Mouse (Mus musculus): Measurements from ENCODE around the gene B4galt3. TPM values are rescaled to one million over a fixed set of nuclear protein-coding genes. Genes with fewer than 3 reads are reported as not detected.

B4galt3 gene
- total RNA-seq (2014; fragmentation: Nextera tagmentation) (27.3 and 30.8 TPM in 2 replicates), total RNA-seq (2017) (16.9 and 21.5 TPM in 2 replicates), polyA plus RNA-seq (2012) (44.8 and 50.0 TPM in 2 replicates)

DNA sequence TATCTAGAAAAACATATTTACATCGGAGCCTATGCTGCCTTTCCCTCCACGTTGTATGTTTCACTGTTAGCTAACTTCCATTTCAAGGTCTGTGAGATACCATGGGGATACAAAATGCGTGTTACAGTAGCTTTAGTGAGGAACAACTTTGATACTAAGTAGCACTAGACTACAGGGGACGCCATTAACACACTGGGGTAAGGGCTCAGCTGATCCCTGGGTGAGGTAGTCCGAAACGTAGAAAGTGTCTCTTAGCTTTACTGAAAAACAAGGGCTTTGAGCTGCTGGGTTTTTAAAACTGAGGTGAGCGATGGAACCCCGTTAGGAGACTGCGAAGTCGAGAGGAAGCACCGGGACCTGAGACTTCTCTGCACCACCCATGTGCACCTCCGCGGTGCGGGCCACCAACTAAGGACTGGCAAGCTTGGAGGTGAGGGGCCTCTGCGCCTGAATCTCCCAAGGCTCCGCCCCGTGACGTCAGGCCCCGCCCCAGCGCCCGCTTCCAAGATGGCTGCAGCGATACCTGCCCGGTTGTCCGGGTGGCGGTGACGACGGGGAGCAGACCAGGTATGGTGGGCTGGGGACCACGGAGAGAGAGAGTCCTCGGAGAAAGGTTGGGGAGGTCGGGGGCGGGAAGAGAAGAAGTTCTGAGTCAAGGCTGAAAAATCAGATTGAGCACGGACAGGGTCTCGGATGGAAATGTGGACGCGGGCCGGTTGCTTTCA is at the start of gene B4galt3:
TSS of gene B4galt3 (plus strand) at position 481 of the 725 bp plus-strand sequence.
- no peak for TF ChIP-seq CTCF (IDR thresholded peaks at IDR 0.05; ENCODE audit: low read depth, low read length)
- TF ChIP-seq TAL1 (conservative IDR thresholded peaks at IDR 0.05; ENCODE audit: low read depth, low read length) = no peak
- no peak for TF ChIP-seq GATA1 (IDR thresholded peaks at IDR 0.05; ENCODE audit: borderline replicate concordance, low read length)
- no peak for TF ChIP-seq GATA2 (IDR thresholded peaks at IDR 0.05; ENCODE audit: borderline replicate concordance, low read depth, low read length)
- no peak for TF ChIP-seq POLR2AphosphoS5 (IDR thresholded peaks at IDR 0.05; ENCODE audit: insufficient replicate concordance, low read depth, low read length)
- peaks cover 36% of the 10 kb centered on the region for H3K36me3 ChIP-seq (replicated peaks)
- H3K9me3 ChIP-seq (replicated peaks) = no peaks in the 10 kb centered on the region
- H3K4me3 ChIP-seq (ENCODE audit: low read depth, low read length) = peak within 1 kb of the TSS; percentile 97
- H3K4me1 ChIP-seq (ENCODE audit: insufficient read depth, low read depth, low read length) = peaks cover 60% of the 10 kb centered on the region
- DNase-seq (ENCODE audit: low spot score) (peak; percentile 90), ATAC-seq (ENCODE audit: extremely low read depth, insufficient number of reproducible peaks, low FRiP score, poor library complexity, severe bottlenecking) (peak; percentile 87)
- H3K27me3 ChIP-seq (ENCODE audit: insufficient read depth, low read length) = no peaks in the 10 kb centered on the region

DNA sequence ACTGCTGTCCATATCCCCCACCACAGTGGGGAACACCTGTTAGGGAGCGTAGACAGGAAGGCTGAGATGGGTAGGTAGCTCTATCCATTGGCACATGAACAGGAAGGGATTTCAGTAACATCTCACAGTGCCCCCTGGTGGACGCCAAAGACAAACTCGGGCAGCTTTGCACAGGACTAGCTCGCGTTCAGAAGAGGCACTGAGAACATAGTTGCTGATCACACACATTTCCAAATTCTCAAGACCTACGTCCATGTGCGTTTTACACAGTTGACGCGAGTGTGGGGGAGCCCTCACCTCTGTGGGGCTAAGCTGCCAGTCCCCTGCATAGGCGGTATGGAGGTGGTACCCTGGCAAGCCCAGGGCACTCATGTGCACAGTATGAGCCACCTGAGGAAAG is 49.3 kb upstream of the B4galt3 start:
- Histone ChIP-seq H3K27me3 (ENCODE audit: insufficient read depth, low read length) (peaks cover 6% of the 10 kb centered on the region), H3K4me1 (ENCODE audit: insufficient read depth, low read depth, low read length) (peaks cover 22% of the 10 kb centered on the region), H3K36me3 (replicated peaks) (peaks cover 36% of the 10 kb centered on the region), H3K9me3 (replicated peaks) (no peaks in the 10 kb centered on the region), H3K4me3 (ENCODE audit: low read depth, low read length) (peak overlapping the region; percentile 72; the same call in 1 of the 2 replicates)
- DNase-seq (ENCODE audit: low spot score) = peak; percentile 60
- TF ChIP-seq CTCF (IDR thresholded peaks at IDR 0.05; ENCODE audit: low read depth, low read length) (peak; percentile 77), GATA2 (IDR thresholded peaks at IDR 0.05; ENCODE audit: borderline replicate concordance, low read depth, low read length) (no peak), POLR2AphosphoS5 (IDR thresholded peaks at IDR 0.05; ENCODE audit: insufficient replicate concordance, low read depth, low read length) (no peak)
- ATAC-seq (ENCODE audit: extremely low read depth, insufficient number of reproducible peaks, low FRiP score, poor library complexity, severe bottlenecking) = no peak

DNA sequence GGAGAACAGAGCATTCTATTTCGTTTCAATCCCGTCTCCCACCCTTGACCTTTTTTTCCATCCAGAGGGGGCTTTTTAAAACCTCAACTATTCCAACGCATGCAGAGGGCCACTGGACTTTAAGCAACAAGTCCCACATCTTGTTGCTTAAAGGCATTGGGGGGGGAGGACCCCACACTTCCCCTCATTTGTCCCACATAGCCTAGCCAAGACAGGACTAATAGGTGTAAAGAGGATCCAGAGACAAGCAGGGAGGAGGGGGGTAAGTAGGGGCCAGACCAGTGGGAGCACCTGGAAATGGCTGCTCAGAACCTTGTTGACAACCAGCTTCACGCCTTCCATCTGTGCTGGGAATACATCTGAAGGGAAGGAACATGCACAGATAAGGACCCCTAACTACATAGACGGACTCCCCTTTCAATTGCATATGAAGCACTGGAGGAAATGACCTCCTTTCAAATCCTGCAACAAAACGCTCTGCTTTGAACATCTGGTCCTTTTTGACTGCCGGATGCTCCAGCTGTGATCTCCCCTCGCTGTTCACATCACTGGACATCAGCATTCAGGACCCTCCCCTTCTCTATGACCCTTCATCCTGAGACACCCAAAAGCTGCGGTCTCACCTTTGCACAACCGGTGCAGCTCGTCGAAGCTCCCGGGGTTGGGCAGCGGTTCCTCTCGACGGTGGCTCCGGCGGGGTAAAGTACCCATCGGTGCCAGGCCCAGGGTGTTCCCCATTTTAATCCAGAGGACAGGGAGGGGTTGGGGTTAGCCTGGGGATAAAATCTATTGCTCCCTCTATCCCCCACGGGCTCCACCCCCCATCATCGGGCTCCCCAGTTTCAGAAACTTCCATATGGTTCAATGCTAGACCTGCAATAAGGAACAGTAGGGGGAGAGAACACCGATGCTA is 48.6 kb upstream of the B4galt3 start:
- peaks cover 3% of the 10 kb centered on the region; the same call in 1 of the 2 replicates for H3K27me3 ChIP-seq (ENCODE audit: insufficient read depth, low read length)
- no peaks in the 10 kb centered on the region for H3K9me3 ChIP-seq (replicated peaks)
- H3K4me1 ChIP-seq (ENCODE audit: insufficient read depth, low read depth, low read length) = peaks cover 21% of the 10 kb centered on the region
- no peak for TF ChIP-seq POLR2AphosphoS5 (IDR thresholded peaks at IDR 0.05; ENCODE audit: insufficient replicate concordance, low read depth, low read length)
- TF ChIP-seq GATA1 (IDR thresholded peaks at IDR 0.05; ENCODE audit: borderline replicate concordance, low read length) = no peak
- no peak for TF ChIP-seq TAL1 (conservative IDR thresholded peaks at IDR 0.05; ENCODE audit: low read depth, low read length)
- no peak for TF ChIP-seq GATA2 (IDR thresholded peaks at IDR 0.05; ENCODE audit: borderline replicate concordance, low read depth, low read length)
- TF ChIP-seq CTCF (IDR thresholded peaks at IDR 0.05; ENCODE audit: low read depth, low read length) = no peak
- peaks cover 36% of the 10 kb centered on the region for H3K36me3 ChIP-seq (replicated peaks)
- ATAC-seq (ENCODE audit: extremely low read depth, insufficient number of reproducible peaks, low FRiP score, poor library complexity, severe bottlenecking) = no peak
- H3K4me3 ChIP-seq (ENCODE audit: low read depth, low read length) = peak overlapping the region; percentile 72
- no peak for DNase-seq (ENCODE audit: low spot score)

DNA sequence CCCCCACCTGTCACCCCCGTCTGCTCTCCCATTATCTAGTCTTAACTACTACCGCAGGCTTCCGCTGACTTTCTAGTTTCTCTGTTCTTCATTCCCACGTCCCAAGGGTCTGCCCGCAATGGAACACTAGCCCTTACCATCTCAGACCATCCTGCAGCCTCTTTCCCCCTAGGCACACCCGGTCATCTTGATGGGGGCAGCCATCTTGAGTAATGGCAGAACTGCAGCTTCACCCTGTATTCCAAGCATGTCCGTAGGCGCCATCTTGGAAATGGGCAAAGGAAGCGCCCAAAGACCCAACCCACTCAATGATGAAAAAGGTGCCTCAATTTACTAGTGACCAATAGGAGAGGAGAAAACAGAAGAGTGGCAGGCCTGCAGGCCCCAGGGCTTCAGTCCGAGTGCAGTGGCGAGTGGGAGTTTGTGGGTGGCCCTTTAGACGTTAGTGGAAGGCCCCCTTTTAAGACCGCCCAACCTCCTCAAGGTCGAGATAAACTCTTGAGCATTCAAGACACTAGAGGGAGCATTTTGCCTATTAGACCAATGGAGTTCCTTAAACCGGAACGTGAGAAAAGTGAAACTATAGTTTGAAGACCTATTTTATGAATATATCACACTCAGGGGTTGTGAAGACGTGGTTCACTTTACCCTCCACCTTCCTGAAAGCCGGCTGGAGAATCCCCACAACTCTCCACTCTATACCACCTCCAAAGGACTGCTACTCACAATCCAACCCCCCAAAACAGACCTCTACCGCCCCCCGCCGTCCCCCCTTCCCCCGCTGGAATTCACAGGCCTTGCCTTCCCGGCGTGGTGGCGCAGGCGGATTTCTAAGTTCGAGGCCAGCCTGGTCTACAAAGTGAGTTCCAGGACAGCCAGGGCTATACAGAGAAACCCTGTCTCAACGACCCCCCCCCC is 47.6 kb upstream of the B4galt3 start, which contains the start of gene Tomm40l:
TSS of gene Tomm40l (minus strand) at position 277 of the 918 bp plus-strand sequence.
- H3K9me3 ChIP-seq (replicated peaks) = no peaks in the 10 kb centered on the region
- H3K4me1 ChIP-seq (ENCODE audit: insufficient read depth, low read depth, low read length) = peaks cover 18% of the 10 kb centered on the region
- peak within 1 kb of the TSS; percentile 72 for H3K4me3 ChIP-seq (ENCODE audit: low read depth, low read length)
- peak; percentile 98 for ATAC-seq (ENCODE audit: extremely low read depth, insufficient number of reproducible peaks, low FRiP score, poor library complexity, severe bottlenecking)
- TF ChIP-seq TAL1 (conservative IDR thresholded peaks at IDR 0.05; ENCODE audit: low read depth, low read length) (no peak), POLR2AphosphoS5 (IDR thresholded peaks at IDR 0.05; ENCODE audit: insufficient replicate concordance, low read depth, low read length) (no peak), GATA1 (IDR thresholded peaks at IDR 0.05; ENCODE audit: borderline replicate concordance, low read length) (no peak), GATA2 (IDR thresholded peaks at IDR 0.05; ENCODE audit: borderline replicate concordance, low read depth, low read length) (no peak), CTCF (IDR thresholded peaks at IDR 0.05; ENCODE audit: low read depth, low read length) (no peak)
- peaks cover 35% of the 10 kb centered on the region for H3K36me3 ChIP-seq (replicated peaks)
- peak; percentile 97 for DNase-seq (ENCODE audit: low spot score)
- H3K27me3 ChIP-seq (ENCODE audit: insufficient read depth, low read length) = peaks cover 3% of the 10 kb centered on the region; the same call in 1 of the 2 replicates

DNA sequence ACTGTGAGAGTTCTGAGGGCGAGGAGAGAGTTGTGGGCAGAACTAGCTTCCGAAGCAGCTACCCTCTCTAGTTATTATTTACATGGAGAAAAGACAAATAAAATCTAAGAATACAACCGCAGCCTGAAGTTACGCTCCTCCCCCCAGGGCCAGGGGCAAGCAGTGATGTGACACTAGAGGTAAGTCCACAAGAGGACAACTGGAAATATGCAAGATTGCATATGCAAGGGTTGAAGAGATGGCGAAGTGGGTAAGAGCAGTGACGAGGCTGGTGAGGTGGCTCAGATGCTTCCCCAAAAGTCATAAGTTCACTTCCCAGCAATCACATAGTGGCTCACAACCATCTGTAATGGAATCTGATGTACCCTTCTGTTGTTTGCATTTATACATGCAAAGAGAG is 47.0 kb upstream of the B4galt3 start:
- Histone ChIP-seq H3K4me1 (ENCODE audit: insufficient read depth, low read depth, low read length) (peaks cover 18% of the 10 kb centered on the region), H3K4me3 (ENCODE audit: low read depth, low read length) (peak overlapping the region; percentile 72; the same call in 1 of the 2 replicates), H3K27me3 (ENCODE audit: insufficient read depth, low read length) (peaks cover 3% of the 10 kb centered on the region; the same call in 1 of the 2 replicates), H3K36me3 (replicated peaks) (peaks cover 29% of the 10 kb centered on the region), H3K9me3 (replicated peaks) (no peaks in the 10 kb centered on the region)
- DNase-seq (ENCODE audit: low spot score) (no peak), ATAC-seq (ENCODE audit: extremely low read depth, insufficient number of reproducible peaks, low FRiP score, poor library complexity, severe bottlenecking) (no peak)
- TF ChIP-seq POLR2AphosphoS5 (IDR thresholded peaks at IDR 0.05; ENCODE audit: insufficient replicate concordance, low read depth, low read length) (no peak), TAL1 (conservative IDR thresholded peaks at IDR 0.05; ENCODE audit: low read depth, low read length) (no peak), GATA1 (IDR thresholded peaks at IDR 0.05; ENCODE audit: borderline replicate concordance, low read length) (no peak), GATA2 (IDR thresholded peaks at IDR 0.05; ENCODE audit: borderline replicate concordance, low read depth, low read length) (no peak), CTCF (IDR thresholded peaks at IDR 0.05; ENCODE audit: low read depth, low read length) (no peak)

Measured in G1E (cell line).